Comparison of ENCODE assay signal across 24 mouse cellular contexts in genomic region chrX:139367529-139367908, GRCm38 (mm10). TPM values are rescaled to one million over a fixed set of nuclear protein-coding genes. Genes with fewer than 3 reads are reported as not detected.
A peak's percentile ranks its signal among the peaks of the same experiment; 100 is the strongest.
DNase-seq lines count a peak whose midpoint lies in the region; ATAC-seq and TF ChIP-seq lines count a peak whose summit lies in the region.
"Had no signal": no experiment of that assay in that cellular context is flagged by ENCODE, and none has a peak within 500 bp of the region (broad histone marks: within the 10 kb centered on the region; RNA-seq: fewer than 3 reads in every experiment).

No protein-coding gene starts in this region.

- no peak overlapping the region for H3K9ac ChIP-seq in lung, embryonic 14.5 days
- H3K9ac ChIP-seq in lung, embryonic 16.5 days (ENCODE audit: low read length), result no peak overlapping the region
- no peak overlapping the region for H3K9ac ChIP-seq in intestine, embryonic 16.5 days (ENCODE audit: low read depth, low read length)
- H3K9ac ChIP-seq: embryonic facial prominence, embryonic 13.5 days; embryonic facial prominence, embryonic 15.5 days; forebrain, embryonic 12.5 days had no signal

- H3K4me1 ChIP-seq in lung, embryonic 14.5 days (ENCODE audit: insufficient read depth), result no peaks in the 10 kb centered on the region
- H3K4me1 ChIP-seq in lung, embryonic 16.5 days (replicated peaks; ENCODE audit: control insufficient read depth, insufficient read depth, low read length), result no peaks in the 10 kb centered on the region
- H3K4me1 ChIP-seq in intestine, embryonic 16.5 days (ENCODE audit: control insufficient read depth, insufficient read depth, low read length), result no peaks in the 10 kb centered on the region
- no peaks in the 10 kb centered on the region for H3K4me1 ChIP-seq in limb, embryonic 10.5 days
- H3K4me1 ChIP-seq: embryonic facial prominence, embryonic 13.5 days; embryonic facial prominence, embryonic 15.5 days; forebrain, embryonic 10.5 days; forebrain, embryonic 12.5 days had no signal

- H3K27me3 ChIP-seq in lung, embryonic 14.5 days (ENCODE audit: insufficient read depth, low read length), result no peaks in the 10 kb centered on the region
- H3K27me3 ChIP-seq in lung, embryonic 16.5 days (ENCODE audit: control insufficient read depth, insufficient read depth, low read depth, low read length), result no peaks in the 10 kb centered on the region; the same call in none of the 2 replicates
- no peaks in the 10 kb centered on the region for H3K27me3 ChIP-seq in intestine, embryonic 16.5 days (replicated peaks; ENCODE audit: control insufficient read depth, insufficient read depth, low read length)
- H3K27me3 ChIP-seq in limb, embryonic 10.5 days (ENCODE audit: low read depth, poor library complexity, severe bottlenecking), result peaks cover 56% of the 10 kb centered on the region
- H3K27me3 ChIP-seq: embryonic facial prominence, embryonic 15.5 days had no signal

- H3K27ac ChIP-seq in lung, embryonic 14.5 days (ENCODE audit: low read depth), result no peak overlapping the region
- H3K27ac ChIP-seq in lung, embryonic 16.5 days (ENCODE audit: low read length), result no peak overlapping the region
- H3K27ac ChIP-seq in intestine, embryonic 16.5 days (ENCODE audit: low read length), result no peak overlapping the region
- H3K27ac ChIP-seq in limb, embryonic 10.5 days, result no peak overlapping the region
- H3K27ac ChIP-seq: embryonic facial prominence, embryonic 13.5 days; embryonic facial prominence, embryonic 15.5 days; forebrain, embryonic 10.5 days; forebrain, embryonic 12.5 days had no signal

- DNase-seq in lung, embryonic 14.5 days, result peak; percentile 35
- no peak for DNase-seq in lung, adult 18-20 months
- no peak for DNase-seq in lung, postnatal 25 days (ENCODE audit: low spot score)
- DNase-seq in limb, embryonic 10.5 days (ENCODE audit: low spot score), result no peak
- DNase-seq: adrenal gland, adult 2 months; adrenal gland, postnatal 10 days; adrenal gland, postnatal 25 days; cerebellum, adult 11 months; cerebellum, adult 18-20 months; cerebellum, adult 8-10 months; cerebellum, adult 9-11 months; cerebellum, postnatal 14 days; cerebellum, postnatal 36 days; embryo, embryonic 11 days had no signal

- H3K4me2 ChIP-seq in lung, embryonic 14.5 days, result no peak overlapping the region
- no peak overlapping the region for H3K4me2 ChIP-seq in lung, embryonic 16.5 days (ENCODE audit: low read depth, low read length)
- no peak overlapping the region for H3K4me2 ChIP-seq in intestine, embryonic 16.5 days (ENCODE audit: low read depth, low read length)
- H3K4me2 ChIP-seq: embryonic facial prominence, embryonic 13.5 days; embryonic facial prominence, embryonic 15.5 days; forebrain, embryonic 12.5 days had no signal

- TF ChIP-seq CTCF in lung, embryonic 14.5 days (IDR thresholded peaks at IDR 0.05; ENCODE audit: low read depth), result no peak

- H3K4me3 ChIP-seq in lung, embryonic 14.5 days (ENCODE audit: low read depth, low read length), result no peak overlapping the region
- H3K4me3 ChIP-seq in lung, embryonic 16.5 days (ENCODE audit: low read length), result no peak overlapping the region
- no peak overlapping the region for H3K4me3 ChIP-seq in intestine, embryonic 16.5 days (ENCODE audit: low read length)
- H3K4me3 ChIP-seq in limb, embryonic 10.5 days, result no peak overlapping the region
- H3K4me3 ChIP-seq: embryonic facial prominence, embryonic 13.5 days; embryonic facial prominence, embryonic 15.5 days; erythroblast, embryonic 14.5 days; forebrain, embryonic 10.5 days; forebrain, embryonic 12.5 days had no signal

- no peaks in the 10 kb centered on the region for H3K9me3 ChIP-seq in lung, embryonic 14.5 days (ENCODE audit: low read depth, low read length)
- H3K9me3 ChIP-seq in lung, embryonic 16.5 days (ENCODE audit: control insufficient read depth, low read length), result no peaks in the 10 kb centered on the region
- H3K9me3 ChIP-seq in intestine, embryonic 16.5 days (ENCODE audit: control insufficient read depth, low read length), result no peaks in the 10 kb centered on the region
- no peaks in the 10 kb centered on the region for H3K9me3 ChIP-seq in limb, embryonic 10.5 days (replicated peaks)
- H3K9me3 ChIP-seq: embryonic facial prominence, embryonic 13.5 days; embryonic facial prominence, embryonic 15.5 days; forebrain, embryonic 10.5 days; forebrain, embryonic 12.5 days had no signal

- H3K36me3 ChIP-seq in lung, embryonic 14.5 days (ENCODE audit: insufficient read depth), result no peaks in the 10 kb centered on the region
- H3K36me3 ChIP-seq in lung, embryonic 16.5 days (ENCODE audit: control insufficient read depth, insufficient read depth, low read length), result no peaks in the 10 kb centered on the region
- no peaks in the 10 kb centered on the region for H3K36me3 ChIP-seq in intestine, embryonic 16.5 days (ENCODE audit: control insufficient read depth, insufficient read depth, low read length)
- no peaks in the 10 kb centered on the region for H3K36me3 ChIP-seq in limb, embryonic 10.5 days
- H3K36me3 ChIP-seq: embryonic facial prominence, embryonic 13.5 days; embryonic facial prominence, embryonic 15.5 days; forebrain, embryonic 10.5 days; forebrain, embryonic 12.5 days had no signal

- peak; percentile 71; the same call in 1 of the 2 replicates for ATAC-seq in lung, embryonic 14.5 days (ENCODE audit: insufficient read depth)
- peak; percentile 83 for ATAC-seq in lung, embryonic 16.5 days (ENCODE audit: low read depth)
- ATAC-seq in intestine, embryonic 16.5 days, result 0 out of 2 replicates have a peak, but pooled peaks have one; percentile 23
- ATAC-seq: forebrain, embryonic 14.5 days had no signal

RNA-seq across cellular contexts. Expression of gene Trap1a, which starts 34.0 kb away (rescaled TPM):
- polyA plus RNA-seq in lung, embryonic 14.5 days (2014; fragmentation: Nextera tagmentation; extraction: Ambion mirVana), result not detected in 2 replicates
- polyA plus RNA-seq in lung, embryonic 16.5 days (2015; fragmentation: Nextera tagmentation; extraction: Ambion mirVana), result not detected in 2 replicates
- not detected in 2 replicates for polyA plus RNA-seq in intestine, embryonic 16.5 days (2015; fragmentation: Nextera tagmentation; extraction: Ambion mirVana)
- polyA plus RNA-seq in limb, embryonic 10.5 days (2016; fragmentation: Nextera tagmentation; extraction: Ambion mirVana), result not detected in 2 replicates
- polyA plus RNA-seq: adrenal gland, adult 2 months; C2C12; embryonic facial prominence, embryonic 11.5 days; embryonic facial prominence, embryonic 13.5 days; embryonic facial prominence, embryonic 15.5 days; erythroblast, embryonic 14.5 days; forebrain, embryonic 10.5 days; forebrain, embryonic 12.5 days; forebrain, embryonic 14.5 days had no signal

Comparison
In these comparisons a context has a peak if more than half of its experiments do, and no peak if none do; other contexts are left out.
1. ATAC-seq: peak in every context shown above with its lines; median percentile 83 in lung, embryonic 16.5 days; 71 in lung, embryonic 14.5 days; 23 in intestine, embryonic 16.5 days.